Mouse (Mus musculus): Measurements from ENCODE around the gene Actrt2. TPM values are rescaled to one million over a fixed set of nuclear protein-coding genes. Genes with fewer than 3 reads are reported as not detected.

Gene Actrt2
- polyA plus RNA-seq (2015; fragmentation: Nextera tagmentation; extraction: Ambion mirVana) = not detected in 2 replicates

- ATAC-seq (replicated peaks) = no peak
- H3K27ac ChIP-seq (replicated peaks) = no peak within 1 kb of the TSS
- H3K36me3 ChIP-seq = no peaks in the 10 kb centered on the region
- H3K4me2 ChIP-seq (replicated peaks) = no peak within 1 kb of the TSS
- no peaks in the 10 kb centered on the region for H3K4me1 ChIP-seq
- WGBS = 80% methylated on average over 2 of the region's 2 CpGs
- H3K9me3 ChIP-seq = no peaks in the 10 kb centered on the region
- H3K27me3 ChIP-seq = no peaks in the 10 kb centered on the region
- H3K4me3 ChIP-seq = no peak within 1 kb of the TSS
- H3K9ac ChIP-seq (replicated peaks) = no peak within 1 kb of the TSS
These were observed at the start of gene Actrt2 for GRCm38 (mm10) chr4:154667767-154668166. TSS of gene Actrt2 (minus strand) at chr4:154667867.

DNA sequence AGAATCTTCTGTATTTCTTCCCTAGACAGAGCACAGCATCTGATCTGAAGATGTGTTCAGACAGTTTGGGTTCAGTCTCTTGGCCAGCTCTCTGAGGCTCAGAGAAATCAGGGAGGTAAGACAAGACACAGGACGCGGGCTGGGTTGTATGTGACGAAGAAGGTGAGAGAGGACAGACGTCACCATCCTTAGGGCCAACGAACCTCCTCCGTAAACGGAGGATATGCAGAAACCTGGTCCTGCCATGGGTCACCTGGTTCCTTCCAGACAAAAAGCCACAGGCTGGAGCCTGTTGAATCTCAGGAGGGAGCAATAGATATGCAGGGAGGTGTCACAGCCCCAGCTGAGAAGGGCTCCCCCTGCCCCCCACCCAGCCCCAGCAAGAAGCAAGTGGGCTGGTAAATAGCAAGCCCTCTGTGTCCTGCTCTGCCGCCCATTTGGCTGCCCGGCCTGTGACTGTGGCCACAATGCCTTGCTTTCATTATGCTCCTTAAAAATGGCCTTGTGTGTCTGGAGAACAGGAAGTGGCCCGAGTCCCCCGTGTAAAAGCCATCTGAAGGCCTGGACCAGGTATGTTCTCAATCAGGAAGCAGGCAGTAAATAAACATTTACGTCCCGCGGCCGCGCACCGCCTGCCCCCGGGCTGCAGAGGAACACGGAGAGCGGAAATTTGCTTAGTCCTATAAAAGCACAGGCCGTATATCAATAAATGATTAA is 41.9 kb upstream of the Actrt2 start:
- Histone ChIP-seq H3K4me1 (no peaks in the 10 kb centered on the region), H3K27ac (replicated peaks) (no peak overlapping the region), H3K36me3 (no peaks in the 10 kb centered on the region), H3K4me2 (replicated peaks) (no peak overlapping the region), H3K4me3 (no peak overlapping the region), H3K9me3 (no peaks in the 10 kb centered on the region), H3K9ac (replicated peaks) (no peak overlapping the region), H3K27me3 (no peaks in the 10 kb centered on the region)
- ATAC-seq (replicated peaks) = no peak
- 83% methylated on average over 21 of the region's 21 CpGs for WGBS

DNA sequence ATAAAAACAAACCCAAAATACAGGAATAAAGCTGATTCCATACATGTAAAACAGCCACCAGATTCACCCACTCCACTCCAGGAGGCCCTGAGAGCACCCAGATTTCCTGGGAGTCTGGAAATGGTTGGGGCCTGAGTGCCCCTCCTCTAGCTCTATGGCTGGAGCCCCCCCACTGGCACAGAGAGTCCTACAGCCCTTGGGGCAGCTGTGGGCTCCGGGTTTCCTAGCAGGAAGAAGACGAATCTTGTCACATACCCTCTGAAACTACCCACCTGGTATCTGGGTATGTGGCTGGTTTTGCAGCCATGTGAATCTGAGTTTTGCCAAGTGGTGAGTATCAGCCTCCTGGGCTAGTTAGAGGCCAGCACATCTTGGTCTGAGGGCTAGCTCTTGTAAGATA is 41.1 kb upstream of the Actrt2 start:
- Histone ChIP-seq H3K4me2 (replicated peaks) (no peak overlapping the region), H3K9ac (replicated peaks) (no peak overlapping the region), H3K27ac (replicated peaks) (no peak overlapping the region), H3K4me3 (no peak overlapping the region), H3K4me1 (no peaks in the 10 kb centered on the region), H3K36me3 (no peaks in the 10 kb centered on the region), H3K27me3 (no peaks in the 10 kb centered on the region), H3K9me3 (no peaks in the 10 kb centered on the region)
- 76% methylated on average over 2 of the region's 2 CpGs for WGBS
- ATAC-seq (replicated peaks) = no peak

DNA sequence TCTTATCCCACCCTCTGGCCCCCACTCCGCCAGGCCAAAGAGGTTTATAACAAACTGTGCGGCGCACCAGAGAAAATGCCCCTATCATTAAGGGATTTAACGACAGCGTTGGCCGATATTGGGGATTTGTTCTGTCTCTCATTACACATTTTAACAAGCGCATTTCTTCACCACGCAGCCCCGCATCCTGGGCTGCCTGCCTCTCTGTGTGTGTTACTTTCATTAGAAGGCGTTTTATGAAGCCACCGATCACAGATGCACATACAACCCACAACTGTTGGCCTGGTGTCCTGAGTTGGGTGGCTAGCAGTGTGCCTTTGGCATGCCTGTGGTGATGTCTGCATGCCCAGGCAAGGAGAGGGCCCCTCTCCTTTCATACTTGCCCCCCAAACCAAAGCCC is 40.6 kb upstream of the Actrt2 start:
- H3K36me3 ChIP-seq = no peaks in the 10 kb centered on the region
- no peak overlapping the region for H3K4me3 ChIP-seq
- no peaks in the 10 kb centered on the region for H3K27me3 ChIP-seq
- no peaks in the 10 kb centered on the region for H3K9me3 ChIP-seq
- H3K4me2 ChIP-seq (replicated peaks) = no peak overlapping the region
- H3K9ac ChIP-seq (replicated peaks) = no peak overlapping the region
- 29% methylated on average over 11 of the region's 11 CpGs for whole genome bisulfite sequencing
- ATAC-seq (replicated peaks) = no peak
- no peaks in the 10 kb centered on the region for H3K4me1 ChIP-seq
- no peak overlapping the region for H3K27ac ChIP-seq (replicated peaks)

DNA sequence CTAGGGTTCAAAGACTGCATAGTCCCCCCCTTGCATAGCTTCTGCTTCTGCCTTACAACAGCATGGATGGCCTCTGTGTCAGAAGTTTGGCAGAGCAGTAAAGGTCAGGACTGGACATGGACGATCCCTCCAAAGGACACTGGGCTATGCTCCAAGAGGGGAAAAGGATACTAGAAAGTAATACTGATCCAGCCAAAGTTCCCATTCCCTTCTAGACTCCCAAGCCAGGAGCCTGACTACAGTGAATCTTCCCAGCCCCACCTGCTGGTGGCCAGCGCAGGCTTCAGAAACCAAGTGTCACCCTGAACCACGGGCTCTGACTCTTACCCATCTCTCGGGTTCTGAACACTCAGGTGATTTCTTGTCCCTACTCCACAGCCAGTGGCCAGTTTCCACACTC is 39.9 kb upstream of the Actrt2 start:
- H3K36me3 ChIP-seq = no peaks in the 10 kb centered on the region
- H3K4me3 ChIP-seq = no peak overlapping the region
- no peaks in the 10 kb centered on the region for H3K27me3 ChIP-seq
- H3K4me1 ChIP-seq = no peaks in the 10 kb centered on the region
- H3K9me3 ChIP-seq = no peaks in the 10 kb centered on the region
- no peak overlapping the region for H3K27ac ChIP-seq (replicated peaks)
- H3K9ac ChIP-seq (replicated peaks) = no peak overlapping the region
- 83% methylated on average over 4 of the region's 4 CpGs for WGBS
- H3K4me2 ChIP-seq (replicated peaks) = no peak overlapping the region
- ATAC-seq (replicated peaks) = no peak

GRCm38 (mm10) chr4:154706442-154706841 is 38.8 kb upstream of the Actrt2 start:
- H3K27ac ChIP-seq (replicated peaks) = no peak overlapping the region
- H3K4me2 ChIP-seq (replicated peaks) = no peak overlapping the region
- no peak for ATAC-seq (replicated peaks)
- H3K4me1 ChIP-seq = no peaks in the 10 kb centered on the region
- H3K9me3 ChIP-seq = no peaks in the 10 kb centered on the region
- H3K36me3 ChIP-seq = no peaks in the 10 kb centered on the region
- WGBS = 72% methylated on average over 1 of the region's 1 CpGs
- no peak overlapping the region for H3K4me3 ChIP-seq
- no peaks in the 10 kb centered on the region for H3K27me3 ChIP-seq
- H3K9ac ChIP-seq (replicated peaks) = no peak overlapping the region

DNA sequence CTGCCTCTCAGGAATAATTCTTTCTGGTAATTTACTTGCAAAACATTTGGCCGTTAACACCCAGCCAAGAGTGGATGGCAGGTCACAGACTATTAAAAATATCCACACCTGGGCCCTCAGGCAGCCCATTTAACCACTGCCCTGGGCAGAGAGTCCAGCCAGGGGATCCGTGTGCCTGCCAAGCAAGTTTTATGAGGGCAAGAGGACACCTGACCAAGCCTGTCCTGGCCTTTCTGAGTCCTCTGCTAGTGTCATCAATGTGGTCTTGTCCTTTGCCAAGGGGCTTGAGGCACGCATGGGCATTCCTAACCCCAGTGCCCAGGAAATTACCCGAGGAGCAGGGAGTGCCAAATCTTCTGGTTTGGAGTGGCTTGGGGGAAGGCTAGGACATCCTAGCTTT is 38.0 kb upstream of the Actrt2 start:
- ATAC-seq (replicated peaks) = no peak
- Histone ChIP-seq H3K27ac (replicated peaks) (no peak overlapping the region), H3K36me3 (no peaks in the 10 kb centered on the region), H3K27me3 (no peaks in the 10 kb centered on the region), H3K4me3 (no peak overlapping the region), H3K4me1 (no peaks in the 10 kb centered on the region), H3K9me3 (no peaks in the 10 kb centered on the region), H3K9ac (replicated peaks) (no peak overlapping the region), H3K4me2 (replicated peaks) (no peak overlapping the region)
- 86% methylated on average over 4 of the region's 4 CpGs for WGBS

GRCm38 (mm10) chr4:154705056-154705455 is 37.4 kb upstream of the Actrt2 start:
- Histone ChIP-seq H3K4me2 (replicated peaks) (no peak overlapping the region), H3K9me3 (no peaks in the 10 kb centered on the region), H3K4me3 (no peak overlapping the region), H3K27me3 (no peaks in the 10 kb centered on the region), H3K27ac (replicated peaks) (no peak overlapping the region), H3K4me1 (no peaks in the 10 kb centered on the region), H3K9ac (replicated peaks) (no peak overlapping the region), H3K36me3 (no peaks in the 10 kb centered on the region)
- ATAC-seq (replicated peaks) = no peak
- 89% methylated on average over 6 of the region's 6 CpGs for WGBS

GRCm38 (mm10) chr4:154704591-154704990 is 36.9 kb upstream of the Actrt2 start:
- no peak for ATAC-seq (replicated peaks)
- no peak overlapping the region for H3K4me2 ChIP-seq (replicated peaks)
- H3K27ac ChIP-seq (replicated peaks) = no peak overlapping the region
- H3K27me3 ChIP-seq = no peaks in the 10 kb centered on the region
- no peaks in the 10 kb centered on the region for H3K4me1 ChIP-seq
- no peaks in the 10 kb centered on the region for H3K36me3 ChIP-seq
- no peak overlapping the region for H3K4me3 ChIP-seq
- 89% methylated on average over 7 of the region's 7 CpGs for WGBS
- no peak overlapping the region for H3K9ac ChIP-seq (replicated peaks)
- no peaks in the 10 kb centered on the region for H3K9me3 ChIP-seq

DNA sequence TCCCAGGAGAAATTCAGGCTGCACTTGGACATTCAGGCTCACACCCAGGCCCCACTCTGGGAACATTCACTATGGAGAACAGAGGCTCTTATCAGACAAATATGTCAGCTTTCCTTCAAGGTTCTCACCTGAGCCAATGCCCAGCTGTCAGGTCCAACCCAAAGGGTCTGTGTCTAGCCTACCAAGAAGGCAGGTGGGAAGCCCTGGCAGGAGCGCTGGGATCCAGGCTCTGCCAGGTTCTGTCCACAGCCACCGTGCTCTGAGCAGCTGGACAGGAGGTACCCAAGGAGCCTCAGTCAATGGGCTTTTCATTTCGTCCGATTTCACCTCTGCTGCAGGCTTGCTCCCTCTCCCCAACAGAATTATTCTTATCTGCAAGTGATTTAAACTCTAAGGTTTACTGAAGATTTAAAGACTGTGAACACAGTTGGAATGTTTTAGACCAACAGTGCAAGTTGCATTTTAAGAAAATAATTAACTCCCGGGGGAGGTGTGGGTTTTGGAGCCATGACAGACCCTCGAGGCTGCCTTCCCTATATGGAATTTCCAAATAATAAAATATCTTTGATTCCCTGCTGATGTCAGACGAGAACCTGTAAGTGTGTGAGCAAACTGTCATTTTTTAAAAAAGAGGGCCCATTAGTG is 35.9 kb upstream of the Actrt2 start:
- Histone ChIP-seq H3K4me3 (no peak overlapping the region), H3K27me3 (no peaks in the 10 kb centered on the region), H3K9ac (replicated peaks) (no peak overlapping the region), H3K4me1 (no peaks in the 10 kb centered on the region), H3K27ac (replicated peaks) (no peak overlapping the region), H3K36me3 (no peaks in the 10 kb centered on the region), H3K9me3 (no peaks in the 10 kb centered on the region), H3K4me2 (replicated peaks) (no peak overlapping the region)
- no peak for ATAC-seq (replicated peaks)
- 62% methylated on average over 7 of the region's 7 CpGs for WGBS

- no peaks in the 10 kb centered on the region for H3K27me3 ChIP-seq
- no peaks in the 10 kb centered on the region for H3K36me3 ChIP-seq
- H3K27ac ChIP-seq (replicated peaks) = no peak overlapping the region
- ATAC-seq (replicated peaks) = no peak
- no peak overlapping the region for H3K9ac ChIP-seq (replicated peaks)
- H3K4me1 ChIP-seq = peaks cover 4% of the 10 kb centered on the region
- 90% methylated on average over 7 of the region's 7 CpGs for WGBS
- no peak overlapping the region for H3K4me3 ChIP-seq
- H3K4me2 ChIP-seq (replicated peaks) = no peak overlapping the region
- H3K9me3 ChIP-seq = no peaks in the 10 kb centered on the region
These were observed 35.3 kb upstream of the Actrt2 start for GRCm38 (mm10) chr4:154702931-154703330.

GRCm38 (mm10) chr4:154702186-154702585 is 34.5 kb upstream of the Actrt2 start:
- no peaks in the 10 kb centered on the region for H3K27me3 ChIP-seq
- H3K9ac ChIP-seq (replicated peaks) = no peak overlapping the region
- WGBS = 73% methylated on average over 6 of the region's 6 CpGs
- no peak overlapping the region for H3K4me3 ChIP-seq
- ATAC-seq (replicated peaks) = no peak
- no peaks in the 10 kb centered on the region for H3K9me3 ChIP-seq
- H3K27ac ChIP-seq (replicated peaks) = no peak overlapping the region
- peaks cover 7% of the 10 kb centered on the region for H3K4me1 ChIP-seq
- no peaks in the 10 kb centered on the region for H3K36me3 ChIP-seq
- no peak overlapping the region for H3K4me2 ChIP-seq (replicated peaks)

Measured in forebrain, embryonic 15.5 days (tissue).